9 mouse cellular contexts compared by ENCODE assay signal in genomic region chr9:25041665-25042064, GRCm38 (mm10). TPM values are rescaled to one million over a fixed set of nuclear protein-coding genes. Genes with fewer than 3 reads are reported as not detected.
DNase-seq lines count a peak whose midpoint lies in the region; ATAC-seq lines count a peak whose summit lies in the region.
"Had no signal": no experiment of that assay in that cellular context is flagged by ENCODE, and none has a peak within 500 bp of the region (broad histone marks: within the 10 kb centered on the region; RNA-seq: fewer than 3 reads in every experiment).

No protein-coding gene starts in this region.

- DNase-seq in CD4-positive, CD25-positive, alpha-beta regulatory T cell, adult 2 months (ENCODE audit: low read depth, low spot score), result peak; percentile 70
- DNase-seq in right cerebral cortex, adult 18-20 months, result peak; percentile 15
- DNase-seq in right cerebral cortex, postnatal 36 days (ENCODE audit: low spot score in 2 of 2), result no peak
- DNase-seq in embryo, embryonic 10 days (ENCODE audit: low spot score), result peak; percentile 83
- peak; percentile 71 for DNase-seq in induced T-regulatory cell, adult 2 months (ENCODE audit: low read depth)
- peak; percentile 60 for DNase-seq in lung, postnatal 14 days
- DNase-seq in retina, postnatal 7 days (ENCODE audit: low read depth, low spot score), result peak; percentile 42

- ATAC-seq in CD4-positive, CD25-positive, alpha-beta regulatory T cell, adult 4 months, result no peak

RNA-seq across cellular contexts. Expression of gene Gm10181, which starts 47.6 kb away (rescaled TPM):
- polyA plus RNA-seq in CD4-positive, CD25-positive, alpha-beta regulatory T cell, adult 4 months (2017; shearing (Covaris generic)), result not detected
- polyA plus RNA-seq: C2C12 had no signal

Comparison
In these comparisons a context has a peak if more than half of its experiments do, and no peak if none do; other contexts are left out.
1. DNase-seq: peak in CD4-positive, CD25-positive, alpha-beta regulatory T cell, adult 2 months (single experiment), right cerebral cortex, adult 18-20 months (single experiment), embryo, embryonic 10 days (single experiment), induced T-regulatory cell, adult 2 months (single experiment), lung, postnatal 14 days (single experiment) and retina, postnatal 7 days (single experiment); none in right cerebral cortex, postnatal 36 days (0 of 2).